Mouse (Mus musculus): ENCODE data around the gene Tmigd3.
A peak's percentile ranks its signal among the peaks of the same experiment; 100 is the strongest.
"Not testable (repeated sequence)": the region's sequence is repeated elsewhere in the genome, so short reads cannot be mapped to it uniquely, and the experiment has no call there.

Gene Tmigd3

DNA sequence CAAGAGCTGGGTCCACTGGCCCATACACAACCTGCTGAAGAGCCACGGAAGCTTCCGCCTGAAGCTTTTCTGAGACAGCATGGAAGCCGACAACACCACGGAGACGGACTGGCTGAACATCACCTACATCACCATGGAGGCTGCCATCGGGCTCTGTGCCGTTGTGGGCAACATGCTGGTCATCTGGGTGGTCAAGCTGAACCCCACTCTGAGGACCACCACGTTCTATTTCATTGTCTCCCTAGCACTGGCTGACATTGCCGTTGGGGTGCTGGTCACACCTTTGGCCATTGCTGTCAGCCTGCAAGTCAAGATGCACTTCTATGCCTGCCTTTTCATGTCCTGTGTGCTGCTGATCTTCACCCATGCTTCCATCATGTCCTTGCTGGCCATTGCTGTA lies 34.0 kb downstream of the Tmigd3 start:
- DNase-seq: no peak

DNA sequence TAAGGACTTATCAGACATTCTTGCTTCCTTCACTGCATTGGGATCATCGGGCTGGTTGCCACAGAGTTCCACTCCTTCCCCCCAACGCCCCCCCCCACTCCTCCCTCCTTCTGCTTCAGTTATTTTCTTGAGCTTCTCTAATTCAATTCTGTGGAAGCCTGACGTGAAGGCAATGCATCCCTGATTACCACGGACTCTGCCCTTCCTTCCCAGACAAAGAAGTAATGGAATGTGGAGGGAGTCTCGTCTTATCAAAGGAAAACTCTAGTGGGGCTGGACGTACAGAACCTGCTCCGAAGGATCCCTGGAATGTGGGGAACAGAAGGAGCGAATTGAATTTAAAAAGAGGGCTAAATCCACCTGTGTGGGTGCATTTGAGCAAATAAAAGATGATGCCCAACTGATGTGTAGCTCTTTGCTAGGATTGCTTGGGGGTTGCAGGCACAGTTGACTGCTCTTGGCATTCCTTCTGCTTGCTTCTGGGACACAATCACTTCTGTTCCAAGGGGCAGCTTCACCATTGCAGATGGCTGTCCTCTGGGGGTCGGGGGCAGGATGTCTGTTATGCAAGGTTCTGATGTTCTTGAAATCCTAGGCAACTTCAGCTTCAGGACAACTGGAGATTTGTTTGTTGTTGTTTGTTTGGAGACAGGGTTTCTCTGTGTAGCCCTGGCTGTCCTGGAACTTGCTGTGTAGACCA lies 37.4 kb downstream of the Tmigd3 start:
- no peak for DNase-seq

DNA sequence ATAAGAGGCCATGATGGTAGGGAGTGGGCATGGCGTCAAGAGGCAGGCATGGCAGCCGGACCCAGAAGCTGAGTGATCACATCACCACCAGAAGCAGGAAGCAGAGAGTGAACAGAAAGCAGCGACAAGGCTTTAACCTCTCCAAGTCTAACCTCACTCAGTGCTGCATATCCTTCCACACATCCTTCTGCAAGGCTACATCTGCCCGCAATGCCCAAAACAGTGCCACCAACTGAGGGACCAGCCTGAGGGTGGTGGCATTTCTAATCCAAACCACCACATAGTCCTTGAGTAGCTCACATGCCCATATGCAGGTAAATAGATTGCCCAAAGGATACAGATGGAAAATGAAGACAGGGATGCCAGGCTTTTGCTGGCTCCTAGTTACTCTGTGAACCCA lies 38.3 kb downstream of the Tmigd3 start:
- DNase-seq: no peak

DNA sequence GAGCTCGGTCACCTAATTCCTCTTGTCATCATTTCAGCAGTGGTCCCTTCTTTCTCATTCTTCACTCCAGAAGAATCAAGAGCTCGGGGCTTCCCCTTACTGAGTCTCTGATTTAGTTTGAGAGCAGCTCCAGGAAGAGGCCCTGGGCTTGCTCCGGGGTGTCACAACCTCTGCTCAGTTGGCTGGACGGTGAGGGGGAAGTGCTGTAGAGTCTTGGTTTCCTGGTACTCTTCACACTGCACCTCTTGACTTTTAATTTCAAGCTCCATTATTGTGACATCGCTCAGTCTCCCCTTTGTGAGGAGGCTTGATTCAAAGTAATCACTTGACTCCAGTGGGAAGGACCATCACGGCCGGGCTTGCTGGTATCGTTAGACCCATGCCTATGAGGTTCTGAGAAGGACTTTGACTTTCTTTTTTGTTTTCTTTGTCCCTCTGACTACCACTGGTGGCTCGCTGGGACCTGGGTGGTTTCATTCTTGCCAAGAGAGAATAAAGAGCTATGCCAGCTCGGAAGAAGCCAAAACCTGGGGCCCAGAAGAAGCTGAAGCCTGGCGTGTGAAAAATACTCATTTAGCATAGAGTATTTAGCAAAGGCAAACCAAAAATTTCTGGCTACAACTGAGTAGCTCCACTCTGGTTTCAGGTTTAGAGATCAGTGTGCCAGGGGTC lies 40.0 kb downstream of the Tmigd3 start:
- DNase-seq: peak; percentile 47

DNA sequence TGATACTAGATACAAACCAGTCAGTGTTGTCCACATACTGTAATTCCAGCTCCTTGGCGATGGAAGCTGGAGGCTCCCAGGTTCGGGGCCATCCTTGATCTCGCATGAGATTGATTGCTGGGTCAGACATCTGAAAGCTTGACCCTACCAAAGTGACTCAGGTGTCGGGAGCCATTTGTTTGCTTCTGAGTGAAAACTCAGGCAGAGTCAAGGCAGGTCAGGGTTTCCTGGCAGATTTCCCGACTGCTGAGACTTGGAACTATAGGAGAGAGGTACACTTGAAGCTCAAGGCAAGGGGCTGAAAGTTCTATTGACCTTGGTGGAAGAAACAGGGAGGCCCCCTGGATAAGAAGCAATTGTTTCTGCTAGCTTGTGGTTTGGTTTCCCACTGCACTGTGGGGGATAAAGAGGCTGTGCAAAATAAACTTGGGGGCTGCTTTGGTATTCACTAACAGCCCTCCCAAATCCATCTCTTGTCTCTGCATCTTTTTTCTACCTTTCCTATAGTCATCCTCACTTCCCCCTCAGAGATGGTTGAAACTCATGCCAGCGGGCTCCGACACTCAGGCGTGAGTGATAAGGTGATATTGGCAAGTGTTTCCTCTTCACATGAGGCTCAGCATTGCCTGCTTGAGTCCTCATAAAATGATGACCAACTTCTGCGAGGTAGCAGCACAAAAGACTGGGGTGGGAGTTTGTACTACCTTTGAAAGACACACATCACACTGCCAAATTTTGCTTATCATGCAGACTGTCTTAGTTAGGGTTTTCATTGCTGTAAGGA lies 41.6 kb downstream of the Tmigd3 start:
- no peak for DNase-seq

DNA sequence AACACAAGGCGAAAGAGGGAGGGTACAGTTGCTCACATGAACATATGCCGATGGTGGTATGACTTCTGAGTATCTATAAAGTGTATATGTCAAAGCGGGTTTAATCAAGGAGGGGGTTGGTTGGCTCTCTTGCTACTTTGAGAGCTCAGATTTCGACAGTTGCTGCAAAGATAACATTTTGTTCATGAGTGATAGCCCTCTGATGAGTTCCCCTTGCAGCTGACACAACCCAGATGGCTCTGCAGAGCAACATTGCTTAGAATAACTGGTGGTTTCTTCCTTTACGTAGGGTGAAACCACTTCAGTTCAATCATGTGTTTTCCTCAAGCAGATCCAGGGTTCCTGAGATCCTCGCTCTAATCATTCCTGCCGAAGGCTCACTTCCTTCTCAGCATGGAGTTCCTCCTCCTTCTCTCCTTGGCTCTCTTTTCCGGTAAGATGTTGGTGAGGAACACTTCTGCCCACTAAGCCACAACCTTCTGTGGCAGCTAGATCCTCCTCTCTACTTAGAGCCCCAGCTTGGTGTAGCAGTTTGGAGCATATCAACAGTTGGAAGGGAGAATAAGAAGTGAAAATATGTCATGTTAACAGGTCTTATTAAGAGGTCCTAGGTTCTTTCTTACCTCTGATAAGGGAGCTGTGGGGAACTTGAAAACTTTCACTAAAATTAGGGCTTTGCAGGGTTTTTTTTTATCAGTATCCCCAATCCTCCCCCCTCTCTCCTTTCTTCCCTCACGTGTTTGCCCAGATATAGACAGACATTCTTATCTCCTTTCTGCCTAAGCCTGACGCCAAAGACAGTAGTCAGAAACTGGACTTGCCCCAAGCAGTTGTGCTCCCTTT lies 43.4 kb downstream of the Tmigd3 start:
- DNase-seq: no peak

DNA sequence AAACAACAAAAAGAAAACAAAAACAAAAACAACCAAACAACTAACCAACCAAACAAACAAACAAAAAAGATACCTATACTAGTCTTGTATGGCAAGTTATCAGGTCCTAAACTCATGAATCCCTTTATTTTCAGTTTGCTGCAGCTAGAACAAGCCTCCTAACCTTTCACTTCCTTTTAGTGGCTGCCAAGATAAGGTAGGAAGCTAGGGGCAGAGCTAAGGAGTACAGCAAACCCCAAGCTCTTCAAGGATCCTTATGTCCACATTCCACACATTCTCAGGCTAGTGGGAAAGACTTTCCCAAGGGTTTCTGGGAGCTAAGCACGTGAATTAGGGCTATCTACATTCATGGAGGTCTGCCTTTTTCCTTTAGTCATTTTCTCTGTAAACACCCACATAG lies 44.6 kb downstream of the Tmigd3 start:
- DNase-seq: no peak

DNA sequence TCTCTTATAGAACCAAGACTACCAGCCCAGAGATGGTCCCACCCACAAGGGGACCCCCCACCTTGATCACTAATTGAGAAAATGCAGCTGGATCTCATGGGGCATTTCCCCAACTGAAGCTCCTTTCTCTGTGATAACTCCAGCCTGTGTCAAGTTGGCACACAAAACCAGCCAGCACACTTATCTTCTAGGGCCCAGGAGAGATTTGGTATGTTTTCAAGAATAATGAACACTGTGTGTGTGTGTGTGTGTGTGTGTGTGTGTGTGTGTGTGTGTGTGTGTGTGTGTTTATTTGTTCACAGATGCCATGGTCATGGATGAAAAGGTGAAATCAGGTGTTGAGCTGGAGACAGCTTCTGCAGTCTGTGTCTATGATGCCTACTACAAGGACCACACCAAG lies 45.8 kb downstream of the Tmigd3 start:
- not testable (repeated sequence) for DNase-seq

DNA sequence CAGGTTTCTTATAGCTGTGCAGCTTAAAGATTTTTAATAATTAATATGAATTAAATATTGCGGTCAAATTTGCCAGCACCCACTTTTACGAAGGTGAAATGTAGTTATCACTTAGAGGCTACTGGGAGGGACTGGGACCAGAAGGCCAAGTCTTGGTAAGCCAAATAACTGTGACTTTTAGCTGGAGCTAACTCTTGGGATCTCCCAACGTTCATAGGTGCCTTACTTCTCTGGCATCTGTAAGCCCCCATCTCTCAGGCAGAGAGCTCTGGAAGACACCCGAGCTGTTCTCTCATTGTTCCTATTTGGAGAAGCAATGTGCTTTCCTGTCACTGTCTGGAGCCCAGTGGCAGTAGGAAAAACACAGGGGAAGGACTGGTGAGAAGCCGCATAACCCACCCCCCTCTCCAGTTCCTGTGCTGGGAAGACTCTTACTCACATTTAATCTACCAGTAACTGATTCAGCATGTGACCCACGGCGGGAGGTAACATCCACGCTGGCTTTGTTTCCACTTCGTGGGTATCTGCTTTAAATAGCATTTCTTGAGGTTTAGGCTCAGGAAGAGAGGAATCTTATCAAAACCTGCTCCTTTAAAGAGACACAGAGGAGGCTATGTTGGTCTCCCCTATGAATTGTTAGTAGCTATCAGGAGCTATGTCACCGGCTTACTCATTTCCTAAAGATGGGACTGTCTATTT lies 47.1 kb downstream of the Tmigd3 start:
- no peak for DNase-seq

DNA sequence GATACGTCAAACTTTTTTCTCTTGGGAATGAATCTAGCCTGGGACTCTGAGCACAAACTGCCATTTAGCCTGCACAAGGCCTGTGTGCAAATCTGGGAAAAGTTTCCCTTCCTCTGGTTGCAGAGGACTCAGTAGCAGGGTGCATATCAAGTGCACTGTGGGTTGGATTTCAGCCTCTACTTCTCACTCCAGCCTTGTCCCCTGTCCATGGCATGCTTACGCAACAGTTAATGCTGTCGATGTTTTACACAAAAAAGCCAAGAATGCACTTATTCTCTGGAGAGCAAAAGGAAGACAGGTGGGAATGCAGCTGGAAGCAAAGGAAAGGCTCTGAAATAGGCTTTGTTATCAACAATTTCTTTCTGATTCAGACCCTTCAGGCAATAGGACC lies 47.6 kb downstream of the Tmigd3 start:
- no peak for DNase-seq

DNA sequence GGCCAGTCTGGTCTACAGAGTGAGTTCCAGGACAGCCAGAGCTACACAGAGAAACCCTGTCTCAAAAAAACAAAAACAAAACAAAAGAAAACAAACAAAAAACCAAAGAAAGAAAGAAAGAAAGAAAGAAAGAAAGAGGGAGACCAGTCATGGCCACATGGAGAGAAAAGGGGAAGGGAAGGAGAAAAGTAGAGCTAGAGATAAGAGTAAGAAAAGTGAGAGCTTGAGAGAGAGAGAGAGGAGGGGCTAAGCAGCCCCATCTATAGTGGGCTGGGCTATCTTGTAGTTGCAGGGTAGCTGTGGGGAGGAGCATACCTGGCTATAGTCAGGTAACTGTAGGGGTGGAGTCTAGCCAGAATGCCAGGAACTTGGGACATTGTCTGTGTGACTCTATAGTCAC lies 50.0 kb downstream of the Tmigd3 start:
- DNase-seq: not testable (repeated sequence)

DNA sequence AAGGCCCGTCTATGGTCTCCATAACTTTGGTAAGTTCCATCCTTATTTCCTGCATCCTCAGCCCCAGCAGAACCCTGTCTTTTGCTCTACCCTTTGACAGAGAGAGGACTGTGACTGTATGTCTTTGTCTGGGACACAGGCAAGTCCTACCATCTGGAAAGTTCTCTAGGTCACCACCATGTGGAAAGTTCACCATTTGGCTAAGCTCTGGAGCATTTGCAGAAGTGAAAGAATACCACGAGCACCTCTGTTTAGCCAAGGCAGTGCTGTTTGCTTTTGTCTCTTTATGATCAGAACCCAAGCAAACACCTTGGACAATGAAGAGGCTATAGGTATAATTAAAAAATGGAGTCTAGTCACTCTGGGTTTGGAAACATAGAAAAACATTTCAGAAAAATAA lies 51.3 kb downstream of the Tmigd3 start:
- no peak for DNase-seq

DNA sequence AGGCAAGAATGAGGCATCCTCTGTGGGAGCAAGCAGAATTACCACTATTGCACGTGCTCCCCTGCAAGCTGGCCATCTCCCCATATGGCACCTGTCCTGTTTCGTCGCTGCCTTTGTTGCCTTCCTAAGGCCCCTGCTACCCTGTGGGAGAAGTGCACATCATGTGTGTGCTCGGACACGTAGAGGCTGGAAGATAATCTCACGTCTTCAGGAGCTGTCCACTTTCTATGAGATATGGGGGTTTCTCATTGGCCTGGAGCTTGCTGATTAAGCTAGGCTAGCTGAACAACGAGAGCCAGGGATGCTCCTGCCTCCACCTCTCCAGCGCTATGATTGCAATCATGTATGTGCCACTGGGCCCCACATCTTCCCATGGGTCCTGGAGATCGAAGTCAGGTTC lies 53.9 kb downstream of the Tmigd3 start:
- DNase-seq: no peak

DNA sequence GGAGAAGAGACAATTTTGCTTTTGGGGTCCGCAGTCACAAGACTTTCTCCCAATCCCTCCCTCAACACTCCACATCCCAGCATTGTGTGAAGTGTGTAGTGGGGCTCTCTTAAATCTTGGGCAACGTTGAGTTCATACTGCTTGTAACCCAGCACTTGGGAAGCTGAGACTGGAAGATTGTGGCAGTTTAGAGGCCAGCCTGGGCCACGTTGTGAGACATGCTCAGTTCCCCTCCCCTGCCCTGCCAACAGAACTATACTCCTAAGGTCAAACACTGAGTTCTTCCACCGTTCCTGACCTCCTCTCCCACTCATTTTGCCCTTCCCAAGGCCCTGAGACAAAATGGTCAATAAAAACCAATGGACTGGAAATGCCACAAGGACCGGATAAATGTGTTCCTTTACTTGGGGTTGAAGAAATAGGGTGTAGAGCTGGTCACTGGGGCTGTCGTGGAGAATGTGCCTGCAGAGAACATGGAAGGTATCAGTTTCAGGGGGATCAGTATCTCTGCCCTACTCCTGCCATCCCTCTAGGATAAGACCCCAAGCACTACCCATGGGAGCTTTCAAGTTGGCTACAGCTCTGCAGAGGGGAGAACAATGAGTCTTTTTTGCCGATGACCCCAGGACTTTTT lies 57.0 kb downstream of the Tmigd3 start:
- DNase-seq: no peak

DNA sequence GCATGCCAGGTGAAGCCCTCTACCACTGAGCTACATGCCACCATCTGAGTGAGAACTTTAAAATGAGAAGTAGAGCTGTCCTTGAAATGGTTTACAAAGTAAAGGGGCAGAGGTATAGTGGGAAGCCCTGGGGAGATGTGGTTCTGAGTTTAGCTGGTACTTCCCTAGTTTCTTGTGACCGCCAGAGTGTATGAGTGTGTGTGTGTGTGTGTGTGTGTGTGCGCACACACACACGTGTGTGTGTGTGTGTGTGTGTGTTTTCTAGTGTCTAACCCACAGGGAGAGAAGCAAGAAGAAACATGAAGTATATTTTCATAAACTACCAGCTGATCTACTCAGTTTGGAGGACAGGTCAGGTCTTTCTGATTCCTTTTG lies 57.5 kb downstream of the Tmigd3 start:
- DNase-seq: no peak

DNA sequence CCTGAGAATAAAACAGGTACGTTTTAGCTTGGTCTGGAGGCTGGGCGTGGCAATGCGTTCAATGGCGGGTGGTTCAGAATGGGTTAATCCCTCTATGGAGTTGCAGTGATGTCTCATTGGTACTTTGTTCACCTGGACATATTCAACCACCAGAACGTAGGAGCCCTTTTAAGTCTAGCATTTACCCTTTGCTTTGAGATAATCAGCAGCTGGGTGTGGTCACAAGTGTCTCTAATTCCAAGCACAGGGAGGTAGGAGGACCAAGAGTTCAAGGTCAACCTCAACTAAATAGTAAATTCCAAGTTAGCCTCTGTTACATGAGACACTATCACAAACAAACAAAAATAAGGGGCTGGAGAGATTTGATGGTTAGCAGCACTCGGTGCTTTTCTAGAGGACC lies 58.1 kb downstream of the Tmigd3 start:
- DNase-seq: no peak

DNA sequence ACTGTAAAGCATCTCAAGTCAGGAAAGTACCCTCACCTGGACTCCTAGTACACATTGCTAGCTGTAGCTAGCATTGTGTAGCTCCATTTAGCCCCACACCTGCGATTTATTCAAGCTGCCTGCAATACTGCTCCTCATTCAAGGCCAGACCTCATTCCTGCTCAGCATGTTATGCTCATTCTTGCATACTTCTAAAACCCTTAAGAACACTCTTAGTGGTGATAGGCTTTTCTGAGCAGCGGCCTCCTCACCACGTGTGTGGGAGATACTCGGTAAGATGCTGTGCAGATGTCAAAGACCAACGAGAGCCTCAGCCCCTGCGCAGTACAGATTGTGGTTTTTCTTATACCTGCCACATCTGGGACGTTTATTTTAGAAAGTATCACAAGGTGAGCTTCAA lies 59.1 kb downstream of the Tmigd3 start:
- peak; percentile 27 for DNase-seq

DNA sequence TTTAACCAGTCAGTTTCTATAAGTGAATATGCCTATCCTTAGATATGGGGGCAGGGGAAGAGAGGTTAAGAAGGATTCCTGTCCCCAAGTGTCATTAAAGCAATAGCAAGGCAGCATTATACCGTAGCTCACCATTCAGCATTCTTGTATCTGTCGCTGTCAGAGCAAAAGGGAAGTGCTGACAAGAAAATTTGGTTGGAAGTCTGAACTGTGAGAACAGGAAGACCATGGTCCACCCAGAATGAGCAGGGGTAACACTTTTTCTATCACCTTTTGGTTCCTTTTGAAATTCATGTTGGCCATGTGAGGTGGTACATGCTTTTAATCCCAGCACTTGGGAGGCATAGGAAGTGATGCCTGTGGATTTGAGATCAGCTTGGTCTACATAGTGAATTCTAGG lies 60.4 kb downstream of the Tmigd3 start:
- no peak for DNase-seq

DNA sequence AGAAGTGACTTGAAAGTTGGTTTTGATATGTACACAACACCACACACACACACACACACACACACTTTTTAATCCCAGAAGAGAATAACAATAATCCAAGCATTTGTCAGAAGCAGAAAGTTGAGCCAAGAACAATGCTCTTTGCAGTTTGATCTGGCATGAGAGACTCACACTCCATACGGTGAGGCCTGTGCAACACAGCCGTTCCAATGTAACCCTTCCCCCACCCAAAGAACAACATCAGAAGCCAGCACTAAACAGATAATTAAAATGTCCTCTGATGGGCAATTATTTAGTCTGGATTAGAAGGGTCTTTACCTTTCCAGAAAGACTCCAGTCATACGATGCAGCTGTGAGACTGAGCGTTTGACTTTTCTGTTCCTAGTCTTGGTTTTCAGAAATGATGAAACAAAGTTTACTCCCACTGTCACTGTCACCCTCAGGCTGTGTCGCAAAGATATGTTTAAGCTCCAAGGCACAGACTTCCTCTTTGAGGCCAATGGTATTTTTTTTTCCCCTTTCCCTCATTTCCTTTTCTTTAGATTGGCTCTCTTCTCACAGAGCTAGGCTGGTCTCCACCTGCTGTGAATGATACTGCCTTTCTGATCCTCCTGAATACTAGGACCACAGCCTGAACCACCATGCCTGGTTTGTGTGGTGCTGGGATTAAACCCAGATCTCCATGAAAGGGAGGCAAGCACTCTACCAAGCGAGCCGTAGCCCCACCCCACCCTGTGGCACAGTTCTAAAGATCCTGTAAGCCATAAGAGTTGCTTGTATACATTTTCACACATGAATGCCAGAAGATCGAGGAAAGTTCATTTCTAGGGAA lies 61.8 kb downstream of the Tmigd3 start, which contains the start of gene I830077J02Rik:
I830077J02Rik (minus strand) TSS at position 425 of the 832 bp plus-strand sequence.
- DNase-seq: no peak

DNA sequence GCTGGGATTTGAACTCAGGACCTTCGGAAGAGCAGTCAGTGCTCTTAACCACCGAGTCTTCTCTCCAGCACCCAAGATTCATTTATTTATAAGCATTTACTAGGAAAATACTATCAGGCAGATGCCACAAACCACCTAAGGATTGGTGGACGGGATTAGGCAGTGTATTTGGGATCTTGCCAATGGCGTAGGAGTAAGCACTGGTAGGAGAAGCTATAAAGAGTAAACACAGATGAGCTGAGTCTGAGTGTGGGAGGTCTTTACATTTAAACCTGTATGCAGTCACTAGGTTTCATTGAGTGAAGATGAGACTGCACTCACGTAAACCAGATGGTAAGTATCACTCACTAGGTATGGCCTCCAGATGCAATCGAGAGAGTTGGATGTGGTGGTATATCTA lies 63.2 kb downstream of the Tmigd3 start:
- DNase-seq: no peak

DNA sequence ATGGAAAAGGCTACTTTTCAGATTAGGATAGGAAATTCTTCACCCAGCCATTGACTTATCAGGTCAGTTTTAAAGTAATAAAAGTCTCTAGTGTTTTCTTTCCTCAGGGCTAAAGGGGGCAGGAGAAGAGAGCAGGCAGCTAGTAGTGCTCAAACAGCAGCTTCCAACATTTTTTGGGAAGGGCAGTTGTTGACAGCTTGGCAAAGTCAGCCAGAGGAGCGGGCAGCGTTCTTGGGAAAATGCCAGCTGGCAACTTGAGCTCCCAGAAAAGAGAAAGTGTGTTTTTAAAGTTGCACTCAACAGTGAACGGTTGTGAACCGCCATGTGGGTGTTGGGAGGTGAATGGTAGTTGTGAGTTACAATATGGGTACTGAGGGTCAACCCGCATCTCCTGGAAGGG lies 64.3 kb downstream of the Tmigd3 start:
- no peak for DNase-seq

Measured in thymus, postnatal 25 days (tissue).